Mouse (Mus musculus): ENCODE measurements around the gene Cxcl14. TPM values are rescaled to one million over a fixed set of nuclear protein-coding genes. Genes with fewer than 3 reads are reported as not detected.

The Cxcl14 gene
- polyA plus RNA-seq, 1 experiment = 0.43 TPM

DNA sequence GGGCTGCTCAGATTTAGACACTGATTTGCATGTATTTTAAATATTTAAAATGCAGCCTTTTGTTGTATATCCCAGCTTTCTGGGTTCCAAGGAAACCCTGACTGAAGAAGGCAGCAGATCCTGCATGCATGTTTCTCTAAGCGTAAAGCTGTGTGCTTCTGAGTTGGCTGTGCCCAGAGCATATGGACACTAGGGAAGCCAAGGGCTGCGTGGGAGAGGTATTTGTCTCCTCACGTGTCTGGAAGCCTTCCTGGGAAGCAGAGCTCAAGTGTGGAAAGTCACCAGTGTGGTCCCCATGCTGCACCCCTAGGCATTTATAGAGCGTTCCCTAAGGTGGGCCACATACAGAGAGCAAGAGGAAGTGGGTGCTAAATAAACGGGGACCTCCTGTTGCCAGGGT, 30.7 kb downstream of the Cxcl14 start:
- Histone ChIP-seq H3K27ac (ENCODE audit: insufficient read depth, low read length) (no peak overlapping the region), H3K4me1 (ENCODE audit: control insufficient read depth, insufficient read depth, insufficient read length) (no peaks in the 10 kb centered on the region), H3K36me3 (ENCODE audit: control insufficient read depth, insufficient read depth, low read length) (no peaks in the 10 kb centered on the region), H3K27me3 (ENCODE audit: control insufficient read depth, insufficient read depth, low read length) (peaks cover 2% of the 10 kb centered on the region; the same call in 1 of the 2 replicates), H3K4me3 (ENCODE audit: extremely low read depth, insufficient read depth, insufficient read length) (no peak overlapping the region)
- no peak for DNase-seq (ENCODE audit: low read depth in 1 of 2, low spot score in 2 of 2)
- WGBS = 51% methylated on average over 5 of the region's 5 CpGs
- TF ChIP-seq POLR2A (IDR thresholded peaks at IDR 0.05; ENCODE audit: low read depth, low read length) (no peak), CTCF (IDR thresholded peaks at IDR 0.05; ENCODE audit: extremely low read depth, insufficient read depth, insufficient read length, insufficient replicate concordance) (no peak)

DNA sequence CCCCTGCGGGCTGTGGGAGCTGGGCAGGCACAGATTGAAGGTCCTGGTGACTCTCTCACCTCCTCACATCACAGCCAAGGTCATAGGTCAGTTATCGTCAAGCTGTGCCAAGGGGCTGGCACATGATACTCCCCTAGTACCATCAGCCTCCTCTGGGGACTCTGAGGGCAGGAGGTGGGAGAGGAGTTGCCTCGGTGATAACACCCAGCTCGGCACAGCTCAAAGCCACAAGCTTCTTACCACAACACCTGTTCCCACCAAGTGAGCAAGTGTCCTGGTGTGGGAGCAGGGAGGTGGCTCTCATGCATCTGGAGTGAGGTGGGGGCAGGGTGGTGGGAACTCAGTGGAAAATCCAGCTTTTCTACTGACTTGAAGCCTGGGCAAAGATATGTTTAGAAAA, 34.1 kb downstream of the Cxcl14 start:
- WGBS = 26% methylated on average over 4 of the region's 4 CpGs
- H3K4me1 ChIP-seq (ENCODE audit: control insufficient read depth, insufficient read depth, insufficient read length) = no peaks in the 10 kb centered on the region
- no peak overlapping the region for H3K27ac ChIP-seq (ENCODE audit: insufficient read depth, low read length)
- TF ChIP-seq CTCF (IDR thresholded peaks at IDR 0.05; ENCODE audit: extremely low read depth, insufficient read depth, insufficient read length, insufficient replicate concordance) = no peak
- no peak for TF ChIP-seq POLR2A (IDR thresholded peaks at IDR 0.05; ENCODE audit: low read depth, low read length)
- no peak for DNase-seq (ENCODE audit: low read depth in 1 of 2, low spot score in 2 of 2)
- no peaks in the 10 kb centered on the region for H3K36me3 ChIP-seq (ENCODE audit: control insufficient read depth, insufficient read depth, low read length)
- H3K27me3 ChIP-seq (ENCODE audit: control insufficient read depth, insufficient read depth, low read length) = peaks cover 15% of the 10 kb centered on the region
- no peak overlapping the region for H3K4me3 ChIP-seq (ENCODE audit: extremely low read depth, insufficient read depth, insufficient read length)

DNA sequence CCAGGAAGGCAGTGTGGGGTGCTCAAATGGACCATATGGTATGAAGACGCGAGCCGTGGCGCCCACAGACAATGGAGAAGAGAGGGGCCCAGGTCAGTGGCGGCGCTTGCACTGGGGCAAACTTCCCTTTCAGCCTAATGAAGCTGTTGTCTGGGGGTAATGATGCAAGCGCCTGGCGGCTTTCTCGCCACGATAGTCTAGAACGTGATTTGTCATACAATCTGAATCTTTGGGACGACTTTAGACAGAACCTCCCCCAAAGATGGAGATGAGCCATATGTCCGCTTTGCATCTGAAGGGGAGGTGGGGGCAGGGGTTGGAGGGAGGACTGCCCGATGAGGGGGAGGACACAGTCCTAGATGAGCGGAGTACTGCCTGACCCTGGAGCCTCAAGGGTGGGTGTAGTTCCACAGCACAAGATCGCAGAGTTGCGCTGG, 36.0 kb downstream of the Cxcl14 start:
- H3K4me3 ChIP-seq (ENCODE audit: extremely low read depth, insufficient read depth, insufficient read length) = no peak overlapping the region
- WGBS = 8% methylated on average over 17 of the region's 17 CpGs
- H3K36me3 ChIP-seq (ENCODE audit: control insufficient read depth, insufficient read depth, low read length) = no peaks in the 10 kb centered on the region
- H3K27me3 ChIP-seq (ENCODE audit: control insufficient read depth, insufficient read depth, low read length) = peaks cover 20% of the 10 kb centered on the region
- no peak overlapping the region for H3K27ac ChIP-seq (ENCODE audit: insufficient read depth, low read length)
- no peak for TF ChIP-seq CTCF (IDR thresholded peaks at IDR 0.05; ENCODE audit: extremely low read depth, insufficient read depth, insufficient read length, insufficient replicate concordance)
- no peak for TF ChIP-seq POLR2A (IDR thresholded peaks at IDR 0.05; ENCODE audit: low read depth, low read length)
- no peak for DNase-seq (ENCODE audit: low read depth in 1 of 2, low spot score in 2 of 2)
- H3K4me1 ChIP-seq (ENCODE audit: control insufficient read depth, insufficient read depth, insufficient read length) = no peaks in the 10 kb centered on the region

DNA sequence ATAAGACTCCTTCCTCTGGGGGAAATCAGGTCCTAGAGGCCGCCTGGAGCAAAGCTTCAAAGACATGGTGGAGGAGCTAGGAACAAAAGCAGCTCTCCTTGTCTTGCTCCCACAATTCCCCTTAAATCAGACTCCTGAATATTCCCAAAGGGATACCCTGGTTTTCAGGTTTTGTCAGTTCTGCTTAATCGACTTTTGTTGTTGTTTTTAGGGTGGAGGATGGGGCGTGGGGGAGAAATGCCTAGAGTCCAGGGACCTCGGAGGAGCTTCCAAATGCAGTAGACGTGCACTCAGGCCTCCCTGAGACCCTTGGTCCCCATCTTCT, 36.5 kb downstream of the Cxcl14 start:
- Histone ChIP-seq H3K4me3 (ENCODE audit: extremely low read depth, insufficient read depth, insufficient read length) (no peak overlapping the region), H3K27ac (ENCODE audit: insufficient read depth, low read length) (no peak overlapping the region), H3K4me1 (ENCODE audit: control insufficient read depth, insufficient read depth, insufficient read length) (no peaks in the 10 kb centered on the region), H3K36me3 (ENCODE audit: control insufficient read depth, insufficient read depth, low read length) (no peaks in the 10 kb centered on the region), H3K27me3 (ENCODE audit: control insufficient read depth, insufficient read depth, low read length) (peaks cover 22% of the 10 kb centered on the region)
- WGBS = 11% methylated on average over 5 of the region's 5 CpGs
- TF ChIP-seq CTCF (IDR thresholded peaks at IDR 0.05; ENCODE audit: extremely low read depth, insufficient read depth, insufficient read length, insufficient replicate concordance) = no peak
- no peak for TF ChIP-seq POLR2A (IDR thresholded peaks at IDR 0.05; ENCODE audit: low read depth, low read length)
- no peak for DNase-seq (ENCODE audit: low read depth in 1 of 2, low spot score in 2 of 2)

DNA sequence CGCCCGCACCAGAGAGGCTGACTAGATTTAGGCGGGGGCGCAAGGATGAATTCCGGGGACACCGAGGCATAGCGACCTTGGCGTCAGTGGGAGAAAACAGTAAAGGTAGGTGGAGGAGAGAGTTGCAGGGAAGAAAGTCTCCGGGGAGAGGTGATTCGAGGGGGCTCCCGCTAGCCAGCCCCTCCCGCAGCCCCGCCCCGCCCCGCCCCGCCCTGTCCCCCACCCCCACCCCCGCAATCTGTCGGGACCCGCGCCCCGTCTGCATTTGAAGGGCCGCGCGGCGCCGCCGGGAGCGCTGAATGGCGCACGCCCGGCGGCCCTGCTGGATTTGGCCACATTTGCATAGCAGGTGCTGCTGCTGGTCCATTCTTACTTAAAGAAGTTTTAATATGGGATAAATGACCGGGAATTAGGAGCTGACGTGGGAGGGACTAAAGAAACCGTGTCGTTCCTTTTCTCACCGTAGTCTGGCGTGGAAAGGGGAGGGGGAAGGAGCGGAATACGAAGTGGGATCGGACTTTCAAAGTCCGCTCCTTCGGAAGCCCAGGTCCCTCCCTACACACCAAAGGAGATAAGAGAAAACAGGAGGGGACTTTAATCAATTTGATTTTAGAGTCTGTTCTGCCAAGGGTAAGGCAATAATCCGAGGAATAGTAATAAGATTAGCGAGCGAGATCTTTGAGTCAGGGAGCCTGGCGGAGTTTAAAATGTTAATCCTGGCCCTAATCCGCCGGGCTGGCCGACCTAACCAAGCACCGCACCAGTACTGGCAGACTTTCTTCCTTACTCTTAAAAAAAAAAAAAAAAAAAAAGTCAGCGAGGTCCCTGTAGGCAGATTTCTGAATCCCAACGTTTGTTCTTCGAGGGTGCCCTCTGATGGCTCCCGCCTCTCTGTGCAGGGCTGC, 37.1 kb downstream of the Cxcl14 start:
- peaks cover 22% of the 10 kb centered on the region for H3K27me3 ChIP-seq (ENCODE audit: control insufficient read depth, insufficient read depth, low read length)
- WGBS = 7% methylated on average over 52 of the region's 55 CpGs
- H3K4me3 ChIP-seq (ENCODE audit: extremely low read depth, insufficient read depth, insufficient read length) = no peak overlapping the region
- no peak overlapping the region for H3K27ac ChIP-seq (ENCODE audit: insufficient read depth, low read length)
- no peaks in the 10 kb centered on the region for H3K36me3 ChIP-seq (ENCODE audit: control insufficient read depth, insufficient read depth, low read length)
- DNase-seq (ENCODE audit: low read depth in 1 of 2, low spot score in 2 of 2) = no peak
- TF ChIP-seq POLR2A (IDR thresholded peaks at IDR 0.05; ENCODE audit: low read depth, low read length) (no peak), CTCF (IDR thresholded peaks at IDR 0.05; ENCODE audit: extremely low read depth, insufficient read depth, insufficient read length, insufficient replicate concordance) (no peak)
- no peaks in the 10 kb centered on the region for H3K4me1 ChIP-seq (ENCODE audit: control insufficient read depth, insufficient read depth, insufficient read length)

DNA sequence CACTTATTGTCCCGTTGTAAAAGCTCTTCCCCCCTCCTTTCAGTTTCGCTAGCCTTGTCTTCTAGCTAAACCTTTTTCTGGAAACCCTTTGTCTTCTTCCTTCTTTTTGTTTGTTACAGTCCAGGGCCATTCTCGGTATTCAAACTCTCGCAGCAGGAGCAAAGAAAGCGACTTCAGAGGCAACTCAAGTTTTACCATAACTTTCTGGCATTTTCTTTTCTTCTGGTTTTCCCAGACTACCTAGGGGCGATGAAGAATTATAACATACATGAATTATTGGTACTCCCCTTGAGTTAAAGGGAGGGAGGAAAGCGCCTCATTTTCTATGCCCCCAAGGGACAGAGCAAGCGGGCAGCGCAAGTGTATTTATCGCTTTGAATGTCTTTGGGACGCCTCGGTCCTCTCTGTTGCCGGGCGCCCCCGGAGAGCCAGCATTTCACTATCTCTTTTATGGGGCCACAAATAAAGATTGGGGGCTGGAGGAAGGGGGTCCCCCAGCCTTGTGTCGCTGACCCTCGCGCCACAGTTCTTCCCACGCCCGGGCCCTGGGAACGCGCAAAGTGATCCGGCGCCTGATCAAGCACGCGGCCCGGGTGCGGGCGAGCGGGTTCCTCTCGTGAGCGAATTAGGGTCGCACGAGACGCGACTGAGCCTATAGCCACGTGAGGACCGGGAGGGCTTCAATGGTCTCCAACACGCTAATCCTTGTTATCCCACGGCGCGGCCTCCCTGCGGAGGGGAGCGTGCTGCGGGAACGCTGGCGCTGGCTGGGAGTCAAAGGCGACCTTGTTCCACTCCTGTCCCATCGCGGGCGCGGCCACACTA, 37.9 kb downstream of the Cxcl14 start:
- 4% methylated on average over 52 of the region's 52 CpGs for WGBS
- H3K27ac ChIP-seq (ENCODE audit: insufficient read depth, low read length) = no peak overlapping the region
- no peaks in the 10 kb centered on the region for H3K4me1 ChIP-seq (ENCODE audit: control insufficient read depth, insufficient read depth, insufficient read length)
- H3K27me3 ChIP-seq (ENCODE audit: control insufficient read depth, insufficient read depth, low read length) = peaks cover 23% of the 10 kb centered on the region
- DNase-seq (ENCODE audit: low read depth in 1 of 2, low spot score in 2 of 2) = no peak
- no peak overlapping the region for H3K4me3 ChIP-seq (ENCODE audit: extremely low read depth, insufficient read depth, insufficient read length)
- TF ChIP-seq CTCF (IDR thresholded peaks at IDR 0.05; ENCODE audit: extremely low read depth, insufficient read depth, insufficient read length, insufficient replicate concordance) (no peak), POLR2A (IDR thresholded peaks at IDR 0.05; ENCODE audit: low read depth, low read length) (no peak)
- no peaks in the 10 kb centered on the region for H3K36me3 ChIP-seq (ENCODE audit: control insufficient read depth, insufficient read depth, low read length)

Measured in spleen, adult 2 months (tissue).